Mouse (Mus musculus) spleen, adult 12 weeks (tissue): ENCODE results near the gene Gm16223.

Experiments
- DNase-seq: peaks from one replicate; pipeline ENCODE4 v3.0.0; 2022; ENCODE audit warnings: low spot score

The Gm16223 gene

GRCm38 (mm10) chr5:42212353-42212752 is 144.6 kb downstream of the Gm16223 start:
- DNase-seq, result no peak

DNA sequence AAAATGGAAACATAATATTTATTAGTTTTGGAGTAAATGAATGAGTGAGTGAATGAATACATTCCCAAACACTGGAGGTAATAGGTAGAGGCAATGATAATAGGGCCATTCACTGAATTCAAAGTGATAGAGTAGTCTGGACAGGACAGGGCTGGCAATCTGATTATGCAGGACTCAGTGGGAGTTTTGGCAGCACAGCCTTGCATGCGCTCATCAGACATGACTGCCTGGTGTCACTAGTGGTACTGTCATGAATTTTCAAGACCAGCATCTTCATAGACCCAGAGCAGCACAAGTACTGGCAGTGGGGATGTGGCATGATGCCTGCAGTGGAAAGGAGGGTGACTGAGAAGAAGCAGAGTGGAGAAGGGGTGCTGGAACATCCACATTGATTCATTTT is 157.1 kb downstream of the Gm16223 start:
- DNase-seq, result no peak

DNA sequence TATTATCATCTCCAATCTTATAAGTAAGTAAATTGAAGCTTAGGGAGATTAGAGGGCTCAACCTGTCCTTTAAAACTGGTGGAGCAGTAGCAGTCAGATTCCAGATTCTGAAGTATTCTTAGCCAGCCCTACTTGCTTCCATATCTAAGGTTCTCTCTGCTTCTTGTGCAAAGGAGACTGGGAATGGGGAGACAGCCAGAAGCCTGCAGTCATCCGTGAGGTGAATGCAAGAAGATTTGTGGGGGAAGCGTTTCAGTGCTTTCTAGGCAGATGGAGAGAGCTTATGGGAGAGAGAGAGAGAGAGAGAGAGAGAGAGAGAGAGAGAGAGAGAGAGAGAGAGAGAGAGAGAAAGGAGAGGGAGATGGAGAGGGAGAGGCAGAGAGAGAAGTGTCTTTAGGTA is 160.9 kb downstream of the Gm16223 start:
- no peak for DNase-seq

DNA sequence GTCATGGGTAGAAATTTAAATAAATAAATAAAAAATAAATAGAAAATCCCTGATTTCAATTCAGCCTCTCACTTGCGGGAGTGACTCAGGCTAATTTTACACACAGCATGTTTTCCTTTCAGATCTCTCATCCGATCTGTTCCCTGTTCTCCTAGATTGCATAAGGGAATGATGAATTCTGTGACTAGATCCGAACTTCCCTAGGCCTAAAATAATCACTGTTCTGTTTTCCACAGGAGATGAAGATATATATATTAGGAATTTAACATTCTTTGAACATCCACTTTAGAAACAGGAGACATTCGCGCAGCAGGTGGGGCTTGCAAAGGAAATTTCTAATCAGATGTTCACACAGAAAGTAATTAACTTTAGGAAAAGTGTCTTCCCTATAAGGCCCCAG is 171.5 kb downstream of the Gm16223 start:
- DNase-seq, result no peak

GRCm38 (mm10) chr5:42239806-42240205 is 172.0 kb downstream of the Gm16223 start:
- DNase-seq, result no peak

- no peak for DNase-seq
Observed at GRCm38 (mm10) chr5:42250376-42250775, 182.6 kb downstream of the Gm16223 start.
